Mouse (Mus musculus) MEL (cell line): ENCODE results near the gene Tmem260.

Experiments used
- CHD2 ChIP-seq: IDR thresholded peaks from 2 replicates; pipeline ENCODE4 v1.6.1; 2011; ENCODE audit warnings: low read length, improper control_type of control experiment
- CTCF ChIP-seq, 3 experiments: IDR thresholded peaks in 2 of 3; conservative IDR thresholded peaks in 1 of 3; 2 replicates each; pipeline ENCODE4 v1.5.1; 2011 to 2012; ENCODE audit warnings: low read length in 3 of 3, low read depth in 2 of 3, mild to moderate bottlenecking in 2 of 3, improper control_type of control experiment in 1 of 3, inconsistent platforms in 1 of 3, mixed read lengths in 1 of 3, moderate library complexity in 1 of 3; ENCODE audit not compliant: control insufficient read depth in 1 of 3, insufficient read depth in 1 of 3, poor library complexity in 1 of 3, severe bottlenecking in 1 of 3
- E2F4 ChIP-seq: IDR thresholded peaks from 2 replicates; pipeline ENCODE4 v1.6.1; 2011; ENCODE audit warnings: low read depth, low read length, improper control_type of control experiment, borderline replicate concordance
- EP300 ChIP-seq, 2 experiments: IDR thresholded peaks; 2 replicates each; pipeline ENCODE4 v1.6.1; 2011; ENCODE audit warnings: improper control_type of control experiment in 2 of 2, low read length in 2 of 2, low read depth in 1 of 2, mild to moderate bottlenecking in 1 of 2
- GATA1 ChIP-seq: IDR thresholded peaks from 2 replicates; pipeline ENCODE4 v1.6.1; 2011; ENCODE audit warnings: low read depth, low read length, improper control_type of control experiment
- MAX ChIP-seq: IDR thresholded peaks from 2 replicates; pipeline ENCODE4 v1.6.1; 2011; ENCODE audit warnings: low read length, improper control_type of control experiment
- MYC ChIP-seq: IDR thresholded peaks from 2 replicates; pipeline ENCODE4 v1.6.1; 2011; ENCODE audit warnings: low read depth, mild to moderate bottlenecking, low read length, improper control_type of control experiment, moderate library complexity
- NELFE ChIP-seq: IDR thresholded peaks from 2 replicates; pipeline ENCODE4 v1.6.1; 2011; ENCODE audit warnings: low read depth, low read length, improper control_type of control experiment
- POLR2A ChIP-seq, 2 experiments: IDR thresholded peaks; 2 replicates each; pipeline ENCODE4 v1.6.1; 2011 to 2012; ENCODE audit warnings: low read length in 2 of 2, mild to moderate bottlenecking in 2 of 2, control low read depth in 1 of 2, improper control_type of control experiment in 1 of 2, low read depth in 1 of 2, moderate library complexity in 1 of 2; ENCODE audit not compliant: control insufficient read depth in 1 of 2, insufficient read depth in 1 of 2, poor library complexity in 1 of 2
- SIN3A ChIP-seq: IDR thresholded peaks from 2 replicates; pipeline ENCODE4 v1.6.1; 2012; ENCODE audit warnings: low read length, improper control_type of control experiment, inconsistent platforms
- TAL1 ChIP-seq: IDR thresholded peaks from 2 replicates; pipeline ENCODE4 v1.6.1; 2012; ENCODE audit warnings: mild to moderate bottlenecking, inconsistent platforms, low read length, moderate library complexity, mixed read lengths
- ZNF384 ChIP-seq: IDR thresholded peaks from 2 replicates; pipeline ENCODE4 v1.6.1; 2012; ENCODE audit warnings: low read depth, mild to moderate bottlenecking, inconsistent platforms, low read length, improper control_type of control experiment

DNA sequence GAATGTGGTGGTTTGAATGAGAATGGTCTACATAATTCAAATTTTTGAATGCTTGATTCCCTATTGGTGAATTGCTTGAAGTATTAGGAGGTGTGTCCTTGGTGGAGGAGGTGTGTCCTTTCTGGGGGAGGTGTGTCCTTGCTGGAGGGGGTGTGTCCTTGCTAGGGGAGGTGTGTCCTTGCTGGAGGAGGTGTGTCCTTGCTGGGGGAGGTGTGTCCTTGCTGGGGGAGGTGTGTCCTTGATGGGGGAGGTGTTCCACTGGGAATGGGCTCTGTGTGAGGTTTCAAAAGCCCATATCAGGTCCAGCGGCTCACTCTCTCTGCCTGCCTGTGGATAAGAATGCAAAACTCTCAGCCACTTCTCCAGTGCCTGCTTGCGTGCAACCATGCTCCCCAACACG, 2.1 kb upstream of the Tmem260 start:
- TF ChIP-seq CTCF (IDR thresholded peaks at IDR 0.05 in 2 of 3, conservative IDR thresholded peaks at IDR 0.05 in 1 of 3; ENCODE audit: control insufficient read depth in 1 of 3, insufficient read depth in 1 of 3, low read depth in 2 of 3, low read length in 3 of 3, poor library complexity in 1 of 3, severe bottlenecking in 1 of 3) (no peak), CHD2 (no peak), EP300 (IDR thresholded peaks at IDR 0.05; ENCODE audit: low read depth in 1 of 2, low read length in 2 of 2) (no peak), GATA1 (no peak), ZNF384 (no peak), TAL1 (no peak), MAX (no peak), POLR2A (IDR thresholded peaks at IDR 0.05; ENCODE audit: control insufficient read depth in 1 of 2, insufficient read depth in 1 of 2, low read depth in 1 of 2, low read length in 2 of 2, poor library complexity in 1 of 2) (no peak), NELFE (no peak), MYC (no peak), E2F4 (no peak), SIN3A (no peak)
